Mouse (Mus musculus) midbrain, postnatal 0 days (tissue): ENCODE measurements at regions not wholly inside any gene's neighbourhood (a gene's known extent, or its start where the extent isn't known, plus 50 kb on each side); places are given as distances from the start of the nearest gene placed in this dataset.

Experiments
- ATAC-seq: fragments of 200-750 bp; cut with Nextera tagmentation; 2 replicates; pipeline ENCODE4 v1.8.0; 2017; ENCODE audit warnings: moderate number of reproducible peaks, mild to moderate bottlenecking, moderate TSS enrichment, moderate library complexity; ENCODE audit not compliant: low FRiP score
- DNase-seq: peaks from one replicate; pipeline ENCODE4 v3.0.0-alpha.2; 2015; ENCODE audit warnings: low spot score
- H3K27ac ChIP-seq: fragments of 300-500 bp; sonication (generic); 2 replicates; pipeline ENCODE4 v1.5.1; 2014; ENCODE audit warnings: low read depth, mild to moderate bottlenecking, low read length, mixed read lengths
- H3K27me3 ChIP-seq: fragments of 300-500 bp; sonication (generic); 2 replicates; pipeline ENCODE4 v1.6.1; 2014; ENCODE audit warnings: low read length, control low read depth, mixed read lengths; ENCODE audit not compliant: insufficient read depth
- H3K36me3 ChIP-seq: fragments of 300-500 bp; sonication (generic); 2 replicates; pipeline ENCODE4 v1.6.1; 2014; ENCODE audit warnings: low read length, control low read depth, mixed read lengths; ENCODE audit not compliant: insufficient read depth
- H3K4me1 ChIP-seq: fragments of 300-500 bp; sonication (generic); 2 replicates; pipeline ENCODE4 v1.6.1; 2014; ENCODE audit warnings: mild to moderate bottlenecking, control low read depth, antibody characterized with exemption, low read length, mixed read lengths; ENCODE audit not compliant: insufficient read depth
- H3K4me2 ChIP-seq: fragments of 300-500 bp; sonication (generic); 2 replicates; pipeline ENCODE4 v1.6.1; 2014; ENCODE audit warnings: low read depth, mild to moderate bottlenecking, low read length, mixed read lengths; ENCODE audit not compliant: poor library complexity, severe bottlenecking
- H3K4me3 ChIP-seq: fragments of 300-500 bp; sonication (generic); 2 replicates; pipeline ENCODE4 v1.5.1; 2014; ENCODE audit warnings: low read depth, mild to moderate bottlenecking, low read length, moderate library complexity
- H3K9ac ChIP-seq: fragments of 300-500 bp; sonication (generic); replicated peaks from 2 replicates; pipeline ENCODE4 v1.6.1; 2014; ENCODE audit warnings: mild to moderate bottlenecking, low read length, moderate library complexity, mixed read lengths; ENCODE audit not compliant: poor library complexity, severe bottlenecking
- H3K9me3 ChIP-seq: fragments of 300-500 bp; sonication (generic); 2 replicates; pipeline ENCODE4 v1.6.1; 2016; ENCODE audit warnings: low read length, control low read depth
- CTCF ChIP-seq: IDR thresholded peaks from 2 replicates; pipeline ENCODE4 v1.5.1; 2016; ENCODE audit warnings: antibody characterized with exemption, mild to moderate bottlenecking
- WGBS: fragments of 180-500 bp; shearing (Covaris S2); extraction: QIAGEN DNeasy Blood & Tissue Kit; methylation state at CpG from one replicate; pipeline ENCODE4 v1.1.7; 2014; 5-methylcytosine and 5-hydroxymethylcytosine counted together

DNA sequence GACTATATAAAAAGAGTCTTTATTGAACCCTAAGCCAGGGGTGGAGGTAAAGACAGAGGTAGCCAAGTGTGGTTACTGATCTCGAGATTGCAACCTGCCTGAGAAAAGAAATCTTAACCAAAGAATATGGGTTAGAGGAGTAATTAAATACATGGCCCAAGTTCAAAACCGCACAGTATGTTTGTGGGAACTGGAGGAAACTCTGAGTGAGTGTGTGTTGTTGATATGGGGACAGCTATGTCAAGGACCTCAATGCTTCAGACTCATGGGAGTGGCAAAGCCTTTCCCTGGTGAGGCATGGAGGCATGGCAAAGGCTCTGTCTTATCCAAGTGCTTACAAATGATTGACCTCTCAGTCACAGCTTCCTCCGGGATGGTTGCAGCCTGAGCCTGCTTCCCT lies 127.7 kb upstream of the Tank start:
- no peaks in the 10 kb centered on the region for H3K36me3 ChIP-seq
- H3K27ac ChIP-seq, result no peak overlapping the region
- no peaks in the 10 kb centered on the region for H3K9me3 ChIP-seq
- no peak overlapping the region for H3K4me3 ChIP-seq
- WGBS, result 90% methylated on average over 3 of the region's 3 CpGs
- H3K4me2 ChIP-seq, result no peak overlapping the region
- TF ChIP-seq CTCF, result no peak
- ATAC-seq, result no peak
- DNase-seq, result no peak
- no peaks in the 10 kb centered on the region for H3K27me3 ChIP-seq
- no peak overlapping the region for H3K9ac ChIP-seq
- no peaks in the 10 kb centered on the region for H3K4me1 ChIP-seq

DNA sequence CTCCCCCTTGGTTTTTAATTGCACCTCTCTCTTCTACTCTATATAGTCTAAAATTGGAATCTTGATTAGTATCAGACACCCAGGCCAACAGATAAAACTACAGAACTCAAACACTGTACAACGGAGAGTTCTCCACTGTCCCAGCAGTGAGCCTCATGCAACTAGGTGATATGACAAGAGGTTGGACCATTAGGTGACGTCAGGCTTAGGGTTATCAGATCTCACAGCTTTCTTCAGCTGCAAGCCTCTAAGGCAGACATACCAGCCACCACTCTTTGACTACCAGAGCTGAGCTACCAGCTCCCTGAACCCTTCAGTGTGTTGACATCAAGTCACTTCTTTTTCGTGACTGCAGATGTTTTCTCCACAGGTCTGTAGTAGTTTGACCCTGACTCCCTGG lies 141.8 kb upstream of the Tank start:
- ATAC-seq (no peak), DNase-seq (no peak)
- Histone ChIP-seq H3K27me3 (no peaks in the 10 kb centered on the region), H3K4me2 (no peak overlapping the region), H3K4me1 (no peaks in the 10 kb centered on the region), H3K4me3 (no peak overlapping the region), H3K9ac (no peak overlapping the region), H3K27ac (no peak overlapping the region), H3K36me3 (no peaks in the 10 kb centered on the region), H3K9me3 (no peaks in the 10 kb centered on the region)
- WGBS, result 94% methylated on average over 3 of the region's 3 CpGs
- TF ChIP-seq CTCF, result no peak

DNA sequence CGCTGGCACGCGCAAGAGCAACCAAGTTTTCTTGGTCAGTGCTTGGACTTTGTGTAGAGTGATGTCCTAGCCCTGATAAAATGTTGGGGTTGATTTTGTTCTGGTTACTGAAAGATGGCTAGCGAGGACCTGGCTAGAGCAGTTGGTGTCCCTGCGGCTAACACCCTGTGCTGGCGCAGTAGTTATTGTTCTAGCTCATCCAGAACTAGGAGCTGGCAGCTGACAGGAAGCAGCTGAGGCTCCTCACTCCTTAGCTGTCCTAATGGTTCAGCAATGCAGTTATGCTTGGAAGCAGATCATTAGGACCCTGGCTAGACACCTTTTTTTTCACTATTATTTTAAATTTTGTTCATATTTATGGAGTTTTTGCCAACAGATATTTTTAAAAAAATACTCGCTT lies 170.5 kb upstream of the Tank start:
- Histone ChIP-seq H3K27me3 (no peaks in the 10 kb centered on the region), H3K4me3 (no peak overlapping the region), H3K36me3 (no peaks in the 10 kb centered on the region), H3K4me1 (no peaks in the 10 kb centered on the region), H3K9me3 (no peaks in the 10 kb centered on the region), H3K9ac (no peak overlapping the region), H3K4me2 (no peak overlapping the region), H3K27ac (no peak overlapping the region)
- DNase-seq (no peak), ATAC-seq (no peak)
- WGBS, result 99% methylated on average over 7 of the region's 7 CpGs
- TF ChIP-seq CTCF, result no peak

GRCm38 (mm10) chr2:61406104-61406751 lies 172.2 kb upstream of the Tank start:
- TF ChIP-seq CTCF, result no peak
- ATAC-seq, result no peak
- no peak overlapping the region for H3K27ac ChIP-seq
- no peaks in the 10 kb centered on the region for H3K27me3 ChIP-seq
- H3K9me3 ChIP-seq, result no peaks in the 10 kb centered on the region
- 91% methylated on average over 8 of the region's 8 CpGs for WGBS
- DNase-seq, result no peak
- no peak overlapping the region for H3K9ac ChIP-seq
- H3K4me2 ChIP-seq, result no peak overlapping the region
- no peaks in the 10 kb centered on the region for H3K4me1 ChIP-seq
- no peaks in the 10 kb centered on the region for H3K36me3 ChIP-seq
- no peak overlapping the region for H3K4me3 ChIP-seq

DNA sequence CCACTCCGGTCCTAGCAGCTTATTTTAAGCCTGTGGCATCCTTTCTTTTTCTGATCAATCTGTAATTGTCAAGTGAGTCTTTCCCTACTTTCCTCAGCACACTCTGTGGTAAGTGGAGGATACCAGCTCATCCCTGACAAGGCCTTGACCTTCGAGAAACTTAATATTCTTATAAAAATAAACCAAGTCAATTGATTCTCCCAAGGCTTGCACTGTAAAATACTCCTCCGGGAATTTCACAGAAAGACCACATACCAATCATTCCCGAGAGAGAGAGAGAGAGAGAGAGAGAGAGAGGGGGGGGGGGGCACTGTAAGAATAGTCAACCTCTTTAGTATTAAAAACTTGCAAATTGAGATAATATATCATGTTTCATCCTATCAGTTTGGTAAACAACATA lies 173.1 kb upstream of the Tank start:
- TF ChIP-seq CTCF, result no peak
- no peaks in the 10 kb centered on the region for H3K36me3 ChIP-seq
- DNase-seq, result no peak
- H3K4me2 ChIP-seq, result no peak overlapping the region
- H3K27ac ChIP-seq, result no peak overlapping the region
- no peak for ATAC-seq
- 71% methylated on average over 4 of the region's 4 CpGs for WGBS
- no peak overlapping the region for H3K4me3 ChIP-seq
- no peaks in the 10 kb centered on the region for H3K27me3 ChIP-seq
- H3K4me1 ChIP-seq, result no peaks in the 10 kb centered on the region
- H3K9me3 ChIP-seq, result no peaks in the 10 kb centered on the region
- H3K9ac ChIP-seq, result no peak overlapping the region

DNA sequence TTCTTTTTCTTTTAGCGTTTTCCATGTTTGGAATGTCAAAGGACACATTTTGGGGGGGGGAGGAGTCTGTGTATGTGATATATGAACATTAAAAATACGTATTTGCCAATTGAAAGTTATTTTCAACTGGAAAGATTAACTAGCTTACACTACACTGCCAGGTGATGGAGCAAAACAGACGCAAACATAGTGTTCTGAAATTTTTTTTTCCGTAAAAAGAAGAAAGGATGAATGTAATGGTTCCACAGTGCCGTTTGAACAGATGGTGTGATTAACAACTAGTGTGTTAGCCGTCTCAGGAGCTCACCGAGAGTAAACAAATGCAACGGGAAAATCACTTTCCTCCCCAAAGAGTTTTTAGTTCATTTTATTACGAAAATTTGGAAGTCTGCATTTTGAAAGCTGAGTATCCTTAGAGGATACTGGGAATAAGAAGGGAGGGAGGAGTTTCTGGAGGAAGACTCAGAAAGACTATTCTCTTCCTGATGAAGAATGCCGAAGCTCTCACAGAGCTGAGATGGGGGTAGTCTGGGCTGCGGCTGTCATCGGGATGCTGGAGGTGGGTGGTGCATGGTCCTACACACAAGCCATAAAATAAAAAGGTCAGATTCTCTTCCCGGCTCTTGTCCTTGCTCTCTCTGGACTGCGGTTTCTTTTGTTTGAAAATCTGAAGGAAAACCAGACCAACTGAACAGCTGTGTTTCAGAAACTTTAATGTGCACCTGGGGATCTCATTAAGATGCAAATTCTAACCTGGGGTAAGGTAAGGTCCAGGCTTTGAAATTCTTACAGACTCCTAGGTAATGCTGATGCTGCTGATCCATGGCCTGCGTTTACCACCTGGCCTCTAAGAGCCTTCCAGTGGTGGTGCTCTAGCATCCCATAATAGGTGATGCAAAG lies 175.5 kb upstream of the Tank start:
- peak overlapping the region; percentile 35 for H3K4me3 ChIP-seq
- DNase-seq (peak; percentile 28), ATAC-seq (no peak)
- no peaks in the 10 kb centered on the region for H3K27me3 ChIP-seq
- H3K4me2 ChIP-seq, result peak overlapping the region; percentile 61
- H3K9me3 ChIP-seq, result no peaks in the 10 kb centered on the region
- peak overlapping the region; percentile 12; the same call in 1 of the 2 replicates for H3K27ac ChIP-seq
- no peak for TF ChIP-seq CTCF
- no peak overlapping the region for H3K9ac ChIP-seq
- WGBS, result 7% methylated on average over 15 of the region's 15 CpGs
- H3K36me3 ChIP-seq, result no peaks in the 10 kb centered on the region
- no peaks in the 10 kb centered on the region for H3K4me1 ChIP-seq
